Comparison of ENCODE assay signal across 22 mouse cellular contexts in genomic region chr6:15316948-15317347, GRCm38 (mm10).
DNase-seq lines count a peak whose midpoint lies in the region; ATAC-seq and TF ChIP-seq lines count a peak whose summit lies in the region.
"Had no signal": no experiment of that assay in that cellular context is flagged by ENCODE, and none has a peak within 500 bp of the region (broad histone marks: within the 10 kb centered on the region; RNA-seq: fewer than 3 reads in every experiment).

No protein-coding gene starts in this region.

- ATAC-seq in liver, embryonic 11.5 days (replicated peaks; ENCODE audit: low FRiP score): peak; percentile 74
- ATAC-seq in liver, embryonic 12.5 days: peak; percentile 80
- ATAC-seq in liver, postnatal 0 days: no peak
- ATAC-seq in liver, embryonic 13.5 days (ENCODE audit: low read depth): peak; percentile 58; the same call in 1 of the 2 replicates
- ATAC-seq in liver, embryonic 14.5 days (ENCODE audit: insufficient read depth): peak; percentile 61; the same call in 1 of the 2 replicates
- ATAC-seq: activated CD4-positive, CD25-positive, alpha-beta regulatory T cell, adult 4 months; CD4-positive, CD25-positive, alpha-beta regulatory T cell, adult 4 months; Patski had no signal

- no peaks in the 10 kb centered on the region for H3K36me3 ChIP-seq in liver, embryonic 11.5 days (ENCODE audit: control insufficient read depth, insufficient read depth, low read length)
- no peaks in the 10 kb centered on the region for H3K36me3 ChIP-seq in liver, embryonic 12.5 days
- no peaks in the 10 kb centered on the region for H3K36me3 ChIP-seq in liver, postnatal 0 days (replicated peaks; ENCODE audit: insufficient read depth, low read length)
- H3K36me3 ChIP-seq in liver, embryonic 13.5 days: no peaks in the 10 kb centered on the region
- no peaks in the 10 kb centered on the region for H3K36me3 ChIP-seq in liver, embryonic 14.5 days (replicated peaks; ENCODE audit: control insufficient read depth, insufficient read depth, low read depth)
- H3K36me3 ChIP-seq: G1E had no signal

- no peak for TF ChIP-seq EP300 in liver, postnatal 0 days (IDR thresholded peaks at IDR 0.05; ENCODE audit: low read depth)
- TF ChIP-seq EP300 in liver, embryonic 14.5 days (IDR thresholded peaks at IDR 0.05; ENCODE audit: low read depth): no peak

- no peaks in the 10 kb centered on the region for H3K27me3 ChIP-seq in liver, embryonic 11.5 days (replicated peaks; ENCODE audit: control insufficient read depth, insufficient read depth, low read length)
- no peaks in the 10 kb centered on the region for H3K27me3 ChIP-seq in liver, embryonic 12.5 days (replicated peaks)
- H3K27me3 ChIP-seq in liver, postnatal 0 days (ENCODE audit: insufficient read depth, low read length): no peaks in the 10 kb centered on the region
- no peaks in the 10 kb centered on the region for H3K27me3 ChIP-seq in liver, embryonic 13.5 days
- H3K27me3 ChIP-seq in liver, embryonic 14.5 days (ENCODE audit: control insufficient read depth, insufficient read depth, low read length): no peaks in the 10 kb centered on the region
- H3K27me3 ChIP-seq: CH12.LX had no signal

- 54% methylated on average over 2 of the region's 2 CpGs for WGBS in liver, embryonic 11.5 days
- WGBS in liver, embryonic 12.5 days (ENCODE audit: insufficient replicate concordance): 20% methylated on average over 2 of the region's 2 CpGs
- WGBS in liver, postnatal 0 days (ENCODE audit: insufficient replicate concordance): 61% methylated on average over 2 of the region's 2 CpGs
- WGBS in liver, embryonic 13.5 days (ENCODE audit: insufficient replicate concordance): 32% methylated on average over 2 of the region's 2 CpGs
- WGBS in liver, embryonic 14.5 days (ENCODE audit: insufficient replicate concordance): 43% methylated on average over 2 of the region's 2 CpGs

- H3K9ac ChIP-seq in liver, embryonic 11.5 days (ENCODE audit: low read depth, low read length): no peak overlapping the region
- H3K9ac ChIP-seq in liver, embryonic 12.5 days: no peak overlapping the region
- H3K9ac ChIP-seq in liver, postnatal 0 days (replicated peaks): no peak overlapping the region
- no peak overlapping the region for H3K9ac ChIP-seq in liver, embryonic 13.5 days
- H3K9ac ChIP-seq in liver, embryonic 14.5 days (replicated peaks): no peak overlapping the region

- H3K4me2 ChIP-seq in liver, embryonic 11.5 days: no peak overlapping the region
- no peak overlapping the region for H3K4me2 ChIP-seq in liver, embryonic 12.5 days
- H3K4me2 ChIP-seq in liver, postnatal 0 days (ENCODE audit: low read depth, low read length): no peak overlapping the region
- no peak overlapping the region for H3K4me2 ChIP-seq in liver, embryonic 13.5 days
- H3K4me2 ChIP-seq in liver, embryonic 14.5 days (ENCODE audit: low read depth): no peak overlapping the region

- TF ChIP-seq CTCF in liver, postnatal 0 days (IDR thresholded peaks at IDR 0.05; ENCODE audit: low read depth): no peak
- TF ChIP-seq CTCF in liver, embryonic 14.5 days (IDR thresholded peaks at IDR 0.05; ENCODE audit: low read depth): no peak

- H3K4me3 ChIP-seq in liver, embryonic 11.5 days (ENCODE audit: low read depth, low read length): no peak overlapping the region
- H3K4me3 ChIP-seq in liver, embryonic 12.5 days: no peak overlapping the region
- no peak overlapping the region for H3K4me3 ChIP-seq in liver, postnatal 0 days (ENCODE audit: low read depth, low read length)
- H3K4me3 ChIP-seq in liver, embryonic 13.5 days (replicated peaks): no peak overlapping the region
- no peak overlapping the region for H3K4me3 ChIP-seq in liver, embryonic 14.5 days (ENCODE audit: insufficient read depth in 1 of 2, low read depth in 2 of 2, low read length in 2 of 2)

- H3K9me3 ChIP-seq in liver, embryonic 11.5 days (ENCODE audit: control insufficient read depth, low read length): no peaks in the 10 kb centered on the region
- no peaks in the 10 kb centered on the region for H3K9me3 ChIP-seq in liver, embryonic 12.5 days (replicated peaks)
- H3K9me3 ChIP-seq in liver, postnatal 0 days (ENCODE audit: low read length): no peaks in the 10 kb centered on the region
- H3K9me3 ChIP-seq in liver, embryonic 13.5 days (replicated peaks): no peaks in the 10 kb centered on the region
- H3K9me3 ChIP-seq in liver, embryonic 14.5 days (ENCODE audit: control insufficient read depth, low read length): no peaks in the 10 kb centered on the region
- H3K9me3 ChIP-seq: G1E had no signal

- no peaks in the 10 kb centered on the region for H3K4me1 ChIP-seq in liver, embryonic 11.5 days (replicated peaks; ENCODE audit: control insufficient read depth, insufficient read depth, low read length)
- H3K4me1 ChIP-seq in liver, embryonic 12.5 days: no peaks in the 10 kb centered on the region
- H3K4me1 ChIP-seq in liver, postnatal 0 days (ENCODE audit: insufficient read depth): no peaks in the 10 kb centered on the region
- H3K4me1 ChIP-seq in liver, embryonic 13.5 days (replicated peaks): no peaks in the 10 kb centered on the region
- H3K4me1 ChIP-seq in liver, embryonic 14.5 days (replicated peaks; ENCODE audit: control insufficient read depth in 2 of 2, insufficient read depth in 2 of 2, low read length in 1 of 2): no peaks in the 10 kb centered on the region

- no peak overlapping the region for H3K27ac ChIP-seq in liver, embryonic 11.5 days (ENCODE audit: low read depth, low read length)
- no peak overlapping the region for H3K27ac ChIP-seq in liver, embryonic 12.5 days
- no peak overlapping the region for H3K27ac ChIP-seq in liver, postnatal 0 days (ENCODE audit: low read depth)
- H3K27ac ChIP-seq in liver, embryonic 13.5 days: no peak overlapping the region
- no peak overlapping the region for H3K27ac ChIP-seq in liver, embryonic 14.5 days

- DNase-seq in liver, embryonic 11.5 days (ENCODE audit: low spot score): no peak
- DNase-seq in liver: no peak
- no peak for DNase-seq in liver, postnatal 0 days
- DNase-seq in liver, embryonic 13.5 days: no peak
- DNase-seq in liver, embryonic 14.5 days (ENCODE audit: low read depth in 3 of 3, low spot score in 3 of 3): no peak
- DNase-seq in lung, adult 18-20 months: no peak
- no peak for DNase-seq in layer of hippocampus, postnatal 36 days
- DNase-seq: adrenal gland, adult 2 months; adrenal gland, adult 8-10 months; adrenal gland, postnatal 10 days; adrenal gland, postnatal 14 days; adrenal gland, postnatal 25 days; adrenal gland, postnatal 36 days; B cell, adult 2 months; cerebellum, adult 11 months; cerebellum, adult 11-12 months had no signal
